Mouse (Mus musculus) spleen, adult 2 months (tissue): ENCODE measurements around the gene Pacrg. TPM values are rescaled to one million over a fixed set of nuclear protein-coding genes. Genes with fewer than 3 reads are reported as not detected.

Experiments used
- DNase-seq, 2 experiments: peaks; one replicate each; pipeline versions ENCODE4 v3.0.0 to v3.0.0-alpha.2; 2012 to 2021; ENCODE audit warnings: low spot score in 2 of 2, low read depth in 1 of 2
- H3K27ac ChIP-seq: fragments of 200-500 bp; 2 replicates; pipeline ENCODE4 v1.5.1; 2012; ENCODE audit warnings: low read length, inconsistent platforms; ENCODE audit not compliant: insufficient read depth
- H3K27me3 ChIP-seq: fragments of 200-500 bp; 2 replicates; pipeline ENCODE4 v1.6.1; 2012; ENCODE audit warnings: mild to moderate bottlenecking, moderate library complexity, low read length, inconsistent platforms; ENCODE audit not compliant: control insufficient read depth, insufficient read depth
- H3K36me3 ChIP-seq: fragments of 200-500 bp; 2 replicates; pipeline ENCODE4 v1.6.1; 2012; ENCODE audit warnings: mild to moderate bottlenecking, low read length, inconsistent platforms; ENCODE audit not compliant: control insufficient read depth, insufficient read depth
- H3K4me1 ChIP-seq: fragments of 200-500 bp; 2 replicates; pipeline ENCODE4 v1.6.1; 2011; ENCODE audit warnings: inconsistent platforms; ENCODE audit not compliant: control insufficient read depth, insufficient read depth, insufficient read length
- H3K4me3 ChIP-seq: fragments of 200-500 bp; 2 replicates; pipeline ENCODE4 v1.5.1; 2011; ENCODE audit warnings: mild to moderate bottlenecking, inconsistent platforms; ENCODE audit not compliant: insufficient read depth, insufficient read length; ENCODE audit errors: extremely low read depth
- CTCF ChIP-seq: fragments of 200-500 bp; IDR thresholded peaks from 2 replicates; pipeline ENCODE4 v1.5.1; 2011; ENCODE audit warnings: mild to moderate bottlenecking, inconsistent platforms; ENCODE audit not compliant: insufficient read depth, insufficient read length, insufficient replicate concordance; ENCODE audit errors: extremely low read depth
- POLR2A ChIP-seq: fragments of 200-500 bp; IDR thresholded peaks from 2 replicates; pipeline ENCODE4 v1.6.1; 2011; ENCODE audit warnings: low read depth, low read length, inconsistent platforms
- WGBS: fragments of 180-500 bp; shearing (Covaris S2); methylation state at CpG from one replicate; pipeline ENCODE4 v1.1.7; 2018; 5-methylcytosine and 5-hydroxymethylcytosine counted together
- polyA plus RNA-seq: library from polyadenylated mRNA; depleted of rRNA; stranded (reverse); fragments of >200 nt; gene quantifications from 2 replicates; pipeline ENCODE4 v1.2.3, GENCODE M21; 2012

Pacrg gene
- polyA plus RNA-seq, 1 experiment: not detected

DNA sequence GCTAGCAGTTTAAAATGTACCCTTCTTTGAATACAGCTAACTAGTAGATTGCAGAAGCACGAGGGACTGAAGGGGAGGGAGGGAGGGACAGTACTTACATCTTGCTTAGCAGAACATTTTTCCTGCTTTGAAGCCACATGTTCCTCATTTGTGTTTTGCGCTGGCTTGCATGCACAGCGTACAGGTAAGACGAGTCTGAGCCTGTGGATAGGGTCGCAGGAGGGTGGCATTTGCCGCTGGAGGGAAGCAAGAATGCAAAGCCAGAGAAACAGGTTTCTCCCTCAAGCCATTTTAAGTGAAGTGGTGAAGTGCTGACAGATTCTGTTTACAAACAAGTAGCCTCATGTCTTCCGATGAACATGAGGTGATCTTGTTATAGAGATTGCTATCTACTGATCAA lies 306.6 kb downstream of the Pacrg start:
- Histone ChIP-seq H3K27ac (no peak overlapping the region), H3K27me3 (no peaks in the 10 kb centered on the region), H3K36me3 (no peaks in the 10 kb centered on the region), H3K4me1 (no peaks in the 10 kb centered on the region), H3K4me3 (no peak overlapping the region)
- TF ChIP-seq POLR2A (no peak), CTCF (no peak)
- no peak for DNase-seq
- WGBS: 31% methylated on average over 7 of the region's 7 CpGs

DNA sequence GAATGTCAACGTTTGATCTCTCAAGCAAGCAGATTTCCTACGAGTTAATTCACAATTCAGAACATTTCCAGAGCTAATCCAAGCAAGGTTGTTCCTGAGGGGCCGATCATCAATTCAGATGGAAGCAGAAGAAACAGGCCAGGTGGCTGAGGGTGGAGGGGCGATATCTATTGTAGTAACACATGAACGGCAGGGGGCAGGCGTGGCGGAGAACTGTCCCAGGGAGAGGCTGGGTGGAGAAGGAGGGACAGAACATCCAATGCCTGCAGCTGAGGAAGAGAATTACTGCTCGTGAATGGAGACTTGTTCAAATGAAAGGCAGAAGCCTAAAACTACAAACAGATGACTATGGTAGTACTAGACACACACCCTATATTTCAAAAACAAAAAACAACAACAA lies 309.1 kb downstream of the Pacrg start:
- no peaks in the 10 kb centered on the region for H3K36me3 ChIP-seq
- WGBS: 56% methylated on average over 8 of the region's 8 CpGs
- no peaks in the 10 kb centered on the region for H3K27me3 ChIP-seq
- no peak for DNase-seq
- no peak overlapping the region for H3K4me3 ChIP-seq
- no peak overlapping the region for H3K27ac ChIP-seq
- no peaks in the 10 kb centered on the region for H3K4me1 ChIP-seq
- TF ChIP-seq CTCF (no peak), POLR2A (no peak)

DNA sequence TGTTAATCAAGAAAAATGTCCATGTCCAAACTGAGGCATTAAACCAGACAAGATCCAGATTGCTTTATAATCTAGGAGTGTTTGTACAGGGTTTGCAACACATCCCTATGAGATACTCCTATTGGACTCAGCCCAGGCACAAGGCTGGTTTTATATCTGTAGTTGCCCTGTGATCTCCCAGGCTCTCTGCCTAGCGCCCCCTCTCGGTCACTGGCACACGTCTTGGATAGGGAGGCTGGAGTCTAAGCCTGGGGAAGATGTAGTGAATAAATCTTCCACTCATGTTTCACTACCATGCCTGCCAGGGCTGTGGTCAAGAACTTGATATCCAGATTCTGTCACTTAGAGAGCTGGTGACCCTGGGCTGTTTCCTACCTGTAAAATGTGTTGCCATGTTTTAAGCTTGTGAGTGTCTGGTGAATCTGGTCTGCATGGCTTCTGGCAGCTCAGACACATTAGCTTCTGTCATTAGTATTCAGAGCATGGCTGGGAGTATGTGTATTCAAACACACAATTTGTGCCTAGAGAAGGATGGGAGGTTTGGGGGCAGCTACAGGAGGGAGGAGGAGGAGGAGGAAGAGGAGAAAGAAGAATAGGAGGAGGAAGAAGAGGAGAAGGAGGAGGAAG lies 310.7 kb downstream of the Pacrg start:
- 82% methylated on average over 3 of the region's 3 CpGs for WGBS
- no peak overlapping the region for H3K27ac ChIP-seq
- H3K36me3 ChIP-seq: no peaks in the 10 kb centered on the region
- TF ChIP-seq POLR2A (no peak), CTCF (no peak)
- H3K4me1 ChIP-seq: no peaks in the 10 kb centered on the region
- DNase-seq: no peak
- H3K27me3 ChIP-seq: no peaks in the 10 kb centered on the region
- H3K4me3 ChIP-seq: no peak overlapping the region

DNA sequence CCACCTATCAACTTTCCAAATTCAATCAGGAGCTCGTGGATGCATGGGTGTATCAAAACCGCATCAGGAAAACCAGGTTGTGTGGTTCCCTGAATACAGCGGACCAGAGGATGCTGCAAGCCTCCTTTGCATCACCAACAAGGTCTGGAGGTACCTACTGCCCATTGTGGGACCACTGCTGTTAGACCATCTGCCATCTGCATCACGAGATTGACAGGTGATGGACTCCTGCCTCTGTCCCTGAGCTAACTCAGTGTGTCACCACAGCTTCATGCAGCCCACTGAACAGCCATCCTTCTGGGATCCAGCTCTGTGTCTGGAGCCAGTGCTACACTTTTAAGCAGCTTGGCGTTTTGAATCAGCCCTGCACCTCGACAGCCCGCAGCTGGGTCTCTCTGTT lies 318.8 kb downstream of the Pacrg start:
- H3K27ac ChIP-seq: no peak overlapping the region
- no peaks in the 10 kb centered on the region for H3K27me3 ChIP-seq
- DNase-seq: no peak
- no peaks in the 10 kb centered on the region for H3K4me1 ChIP-seq
- H3K36me3 ChIP-seq: no peaks in the 10 kb centered on the region
- WGBS: 86% methylated on average over 7 of the region's 7 CpGs
- H3K4me3 ChIP-seq: no peak overlapping the region
- TF ChIP-seq CTCF: no peak
- no peak for TF ChIP-seq POLR2A

DNA sequence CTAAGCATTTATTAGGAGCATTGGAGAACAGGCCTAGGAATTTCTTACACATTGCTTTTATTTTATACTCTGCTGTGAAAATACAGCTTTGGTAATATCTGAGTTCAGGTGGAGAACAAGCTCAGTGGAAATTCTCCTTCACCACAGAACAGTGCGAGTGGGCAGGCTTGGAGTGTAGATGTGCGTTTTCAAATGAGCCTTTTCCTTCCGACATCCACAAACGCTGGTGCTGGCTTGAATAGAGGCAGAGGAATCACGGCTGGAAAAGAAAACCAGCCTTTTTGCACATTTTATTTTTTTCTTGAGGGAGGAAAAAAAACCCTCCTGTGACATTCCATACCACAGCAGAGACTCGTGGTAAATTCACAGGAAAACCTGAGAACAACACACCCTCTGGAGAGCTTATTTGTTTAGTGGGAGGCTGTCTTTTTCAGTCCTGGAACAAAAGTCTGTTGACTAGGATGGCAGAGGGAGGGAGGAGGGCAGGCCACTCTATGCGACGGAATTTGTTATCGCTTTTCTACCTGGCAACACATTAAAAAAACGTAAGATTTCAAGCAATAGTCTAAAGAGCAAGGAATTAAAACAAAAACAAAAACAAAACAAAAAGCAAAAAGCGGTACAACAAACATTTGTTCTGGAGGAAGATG lies 320.5 kb downstream of the Pacrg start:
- no peak overlapping the region for H3K27ac ChIP-seq
- DNase-seq: no peak
- H3K27me3 ChIP-seq: no peaks in the 10 kb centered on the region
- no peak overlapping the region for H3K4me3 ChIP-seq
- H3K4me1 ChIP-seq: no peaks in the 10 kb centered on the region
- TF ChIP-seq CTCF (no peak), POLR2A (no peak)
- 75% methylated on average over 11 of the region's 11 CpGs for WGBS
- no peaks in the 10 kb centered on the region for H3K36me3 ChIP-seq

DNA sequence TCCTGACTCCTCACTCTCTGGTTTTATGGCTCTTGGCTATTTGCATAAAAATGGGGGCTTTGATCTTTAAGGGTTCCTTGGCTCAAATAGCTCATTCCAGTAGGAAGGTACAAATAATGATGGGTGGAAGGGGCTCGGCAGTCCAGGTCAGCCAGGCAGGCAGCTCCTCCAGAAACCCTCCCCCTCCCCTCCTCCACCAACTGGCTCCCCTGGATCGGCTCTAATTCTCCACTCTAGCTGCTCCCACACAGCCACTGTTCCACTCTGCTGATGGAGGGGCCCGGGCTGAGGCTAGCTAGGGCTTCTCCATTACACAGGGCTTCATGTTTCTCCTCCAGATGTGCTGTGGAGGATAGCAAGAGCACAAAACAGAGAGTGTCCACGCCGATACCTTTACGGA lies 325.3 kb downstream of the Pacrg start:
- TF ChIP-seq POLR2A (no peak), CTCF (no peak)
- Histone ChIP-seq H3K27ac (no peak overlapping the region), H3K27me3 (no peaks in the 10 kb centered on the region), H3K4me1 (no peaks in the 10 kb centered on the region), H3K36me3 (no peaks in the 10 kb centered on the region), H3K4me3 (no peak overlapping the region)
- no peak for DNase-seq
- 75% methylated on average over 6 of the region's 6 CpGs for WGBS
